Mouse (Mus musculus): ENCODE measurements at regions not wholly inside any gene's neighbourhood (a gene's known extent, or its start where the extent isn't known, plus 50 kb on each side); places are given as distances from the start of the nearest gene placed in this dataset.

DNA sequence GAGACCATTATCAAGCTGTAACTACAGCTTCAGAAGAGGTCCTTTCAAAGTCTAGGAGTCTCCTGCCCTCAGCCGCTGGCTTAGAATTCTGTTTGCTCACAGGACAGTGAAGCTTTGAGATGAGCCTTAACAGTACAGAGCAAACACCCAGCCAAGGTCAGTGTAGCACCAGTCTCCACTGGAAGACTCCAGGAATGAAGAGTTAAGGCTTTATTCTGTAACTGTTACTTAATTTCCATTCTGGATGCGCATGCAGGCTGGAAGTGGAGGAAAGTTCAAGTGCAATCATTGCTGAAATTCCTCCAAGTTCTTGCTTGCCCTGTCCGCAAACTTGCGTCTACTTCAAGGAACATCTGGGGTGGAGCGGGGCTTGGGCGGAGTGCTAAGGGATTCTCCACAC is 106.6 kb downstream of the Mrm1 start:
- TF ChIP-seq POLR2A (IDR thresholded peaks at IDR 0.05; ENCODE audit: borderline replicate concordance, insufficient read depth, low read length) = no peak
- no peak for TF ChIP-seq CTCF (IDR thresholded peaks at IDR 0.05; ENCODE audit: borderline replicate concordance, insufficient read depth, low read depth, low read length)
